Mouse (Mus musculus) left cerebral cortex, postnatal 36 days (tissue): ENCODE measurements around the gene Rad51ap1. TPM values are rescaled to one million over a fixed set of nuclear protein-coding genes. Genes with fewer than 3 reads are reported as not detected.

Source experiments
- total RNA-seq, 2 experiments: library from RNA; stranded (reverse); gene quantifications; 2 replicates each; pipeline ENCODE4 v1.2.3; 2021

Rad51ap1 gene
- total RNA-seq, 2 experiments from 2014 or later, result 2.8 to 2.9 TPM

Other genes with a start within 250 kb of the Rad51ap1 start
- 10 to 100 TPM; 61.4 to 72.1 TPM for gene Kcna6, start 198.9 kb downstream of the Rad51ap1 start, total RNA-seq
- 100 to 1,000 TPM; 135 to 154 TPM for gene Ndufa9, start 90.5 kb downstream of the Rad51ap1 start, total RNA-seq
- gene Akap3, start 86.5 kb downstream of the Rad51ap1 start, total RNA-seq, result under 1 TPM; 0.10 to 0.43 TPM
- gene Dyrk4, start 17.7 kb downstream of the Rad51ap1 start, total RNA-seq, result under 1 TPM; 0.15 to 0.18 TPM
- gene D6Wsu163e, start 375 bp upstream of the Rad51ap1 start, total RNA-seq, result 10 to 100 TPM; 43.0 to 44.0 TPM
- not detected for gene Fgf6, start 76.0 kb upstream of the Rad51ap1 start, total RNA-seq
- 1 to 10 TPM in 1 of 2 experiments, under 1 TPM in 1; 0.39 to 1.1 TPM for gene Fgf23, start 133.3 kb upstream of the Rad51ap1 start, total RNA-seq
- gene Tigar, start 170.0 kb upstream of the Rad51ap1 start, total RNA-seq, result 10 to 100 TPM; 24.1 to 25.0 TPM
- gene Ccnd2, start 212.6 kb upstream of the Rad51ap1 start, total RNA-seq, result 10 to 100 TPM; 86.5 to 89.5 TPM